Mouse (Mus musculus) embryonic facial prominence, embryonic 10.5 days (tissue): ENCODE measurements around the gene Gpbp1. TPM values are rescaled to one million over a fixed set of nuclear protein-coding genes. Genes with fewer than 3 reads are reported as not detected.

Experiments
- DNase-seq: peaks from one replicate; pipeline ENCODE4 v3.0.0-alpha.2; 2017; ENCODE audit warnings: low spot score
- H3K27ac ChIP-seq: fragments of 300-500 bp; sonication (generic); replicated peaks from 2 replicates; pipeline ENCODE4 v1.5.1; 2016; ENCODE audit warnings: mild to moderate bottlenecking
- H3K27me3 ChIP-seq: fragments of 300-500 bp; sonication (generic); replicated peaks from 2 replicates; pipeline ENCODE4 v1.6.1; 2016; ENCODE audit warnings: low read depth, mild to moderate bottlenecking; ENCODE audit not compliant: poor library complexity, severe bottlenecking
- H3K36me3 ChIP-seq: fragments of 300-500 bp; sonication (generic); replicated peaks from 2 replicates; pipeline ENCODE4 v1.6.1; 2016; ENCODE audit warnings: mild to moderate bottlenecking, moderate library complexity
- H3K4me1 ChIP-seq: fragments of 300-500 bp; sonication (generic); 2 replicates; pipeline ENCODE4 v1.6.1; 2016
- H3K4me3 ChIP-seq: fragments of 300-500 bp; sonication (generic); 2 replicates; pipeline ENCODE4 v1.5.1; 2016; ENCODE audit warnings: mild to moderate bottlenecking, moderate library complexity
- H3K9me3 ChIP-seq: fragments of 300-500 bp; sonication (generic); 2 replicates; pipeline ENCODE4 v1.6.1; 2016; ENCODE audit warnings: mild to moderate bottlenecking
- WGBS: fragments of 180-500 bp; shearing (Covaris S2); methylation state at CpG from one replicate; pipeline ENCODE4 v1.1.7; 2016; 5-methylcytosine and 5-hydroxymethylcytosine counted together
- polyA plus RNA-seq: library from polyadenylated mRNA; unstranded; fragments of >200 nt; fragmentation: Nextera tagmentation; extraction: Ambion mirVana; gene quantifications from 2 replicates; pipeline ENCODE4 v1.2.1, GENCODE M21; 2016

Gene Gpbp1
- 95.6 and 101 TPM in 2 replicates for polyA plus RNA-seq

- peak within 1 kb of the TSS; percentile 95 for H3K4me3 ChIP-seq
- peaks cover 30% of the 10 kb centered on the region for H3K27me3 ChIP-seq
- peaks cover 32% of the 10 kb centered on the region for H3K4me1 ChIP-seq
- DNase-seq: peak; percentile 100
- peak within 1 kb of the TSS; percentile 99 for H3K27ac ChIP-seq
- no peaks in the 10 kb centered on the region for H3K9me3 ChIP-seq
- H3K36me3 ChIP-seq: 0 out of 2 replicates have a peak, but pooled peaks cover 2% of the 10 kb centered on the region
- under 1% methylated on average over 105 of the region's 109 CpGs for WGBS
These were observed at the start of gene Gpbp1 for GRCm38 (mm10) chr13:111489802-111490723. Gene Gpbp1, minus strand, starts transcription at chr13:111490111.

- no peak for DNase-seq
- WGBS: 84% methylated on average over 9 of the region's 9 CpGs
- H3K36me3 ChIP-seq: no peaks in the 10 kb centered on the region
- H3K9me3 ChIP-seq: no peaks in the 10 kb centered on the region
- no peak overlapping the region for H3K27ac ChIP-seq
- no peaks in the 10 kb centered on the region for H3K4me1 ChIP-seq
- H3K27me3 ChIP-seq: no peaks in the 10 kb centered on the region
- no peak overlapping the region for H3K4me3 ChIP-seq
These were observed 47.8 kb upstream of the Gpbp1 start for GRCm38 (mm10) chr13:111537718-111538117.

- 86% methylated on average over 6 of the region's 6 CpGs for WGBS
- Histone ChIP-seq H3K27ac (no peak overlapping the region), H3K36me3 (no peaks in the 10 kb centered on the region), H3K9me3 (no peaks in the 10 kb centered on the region), H3K27me3 (no peaks in the 10 kb centered on the region), H3K4me1 (no peaks in the 10 kb centered on the region), H3K4me3 (no peak overlapping the region)
- no peak for DNase-seq
These were observed 46.4 kb upstream of the Gpbp1 start for GRCm38 (mm10) chr13:111536207-111536887.

GRCm38 (mm10) chr13:111534131-111534530, 44.2 kb upstream of the Gpbp1 start:
- H3K4me3 ChIP-seq: no peak overlapping the region
- DNase-seq: peak; percentile 19
- 69% methylated on average over 6 of the region's 6 CpGs for WGBS
- H3K4me1 ChIP-seq: no peaks in the 10 kb centered on the region
- H3K27me3 ChIP-seq: no peaks in the 10 kb centered on the region
- no peaks in the 10 kb centered on the region for H3K9me3 ChIP-seq
- no peaks in the 10 kb centered on the region for H3K36me3 ChIP-seq
- H3K27ac ChIP-seq: no peak overlapping the region

GRCm38 (mm10) chr13:111532178-111532948, 42.5 kb upstream of the Gpbp1 start:
- 89% methylated on average over 16 of the region's 16 CpGs for WGBS
- H3K9me3 ChIP-seq: no peaks in the 10 kb centered on the region
- H3K27me3 ChIP-seq: no peaks in the 10 kb centered on the region

GRCm38 (mm10) chr13:111531701-111532100, 41.8 kb upstream of the Gpbp1 start:
- Histone ChIP-seq H3K27me3 (no peaks in the 10 kb centered on the region), H3K36me3 (no peaks in the 10 kb centered on the region), H3K4me1 (no peaks in the 10 kb centered on the region), H3K9me3 (no peaks in the 10 kb centered on the region), H3K27ac (no peak overlapping the region), H3K4me3 (no peak overlapping the region)
- no peak for DNase-seq
- 89% methylated on average over 1 of the region's 1 CpGs for WGBS

More at GRCm38 (mm10) chr13:111532178-111532948, 42.5 kb upstream of the Gpbp1 start:
- no peak overlapping the region for H3K4me3 ChIP-seq
- no peak for DNase-seq
- H3K36me3 ChIP-seq: no peaks in the 10 kb centered on the region
- no peak overlapping the region for H3K27ac ChIP-seq
- H3K4me1 ChIP-seq: no peaks in the 10 kb centered on the region

- Histone ChIP-seq H3K4me3 (no peak overlapping the region), H3K27me3 (no peaks in the 10 kb centered on the region), H3K9me3 (no peaks in the 10 kb centered on the region), H3K4me1 (no peaks in the 10 kb centered on the region), H3K36me3 (no peaks in the 10 kb centered on the region), H3K27ac (no peak overlapping the region)
- no peak for DNase-seq
- WGBS: 88% methylated on average over 2 of the region's 2 CpGs
These were observed 34.4 kb upstream of the Gpbp1 start for GRCm38 (mm10) chr13:111524277-111524676.

GRCm38 (mm10) chr13:111522336-111522735, 32.4 kb upstream of the Gpbp1 start:
- no peak for DNase-seq
- 73% methylated on average over 9 of the region's 9 CpGs for WGBS

GRCm38 (mm10) chr13:111520456-111520855, 30.5 kb upstream of the Gpbp1 start:
- Histone ChIP-seq H3K27ac (no peak overlapping the region), H3K9me3 (no peaks in the 10 kb centered on the region), H3K4me1 (no peaks in the 10 kb centered on the region), H3K4me3 (no peak overlapping the region), H3K36me3 (no peaks in the 10 kb centered on the region), H3K27me3 (no peaks in the 10 kb centered on the region)
- 78% methylated on average over 4 of the region's 4 CpGs for WGBS
- DNase-seq: no peak

More at GRCm38 (mm10) chr13:111522336-111522735, 32.4 kb upstream of the Gpbp1 start:
- Histone ChIP-seq H3K36me3 (no peaks in the 10 kb centered on the region), H3K27ac (no peak overlapping the region), H3K4me3 (no peak overlapping the region), H3K9me3 (no peaks in the 10 kb centered on the region), H3K27me3 (no peaks in the 10 kb centered on the region), H3K4me1 (no peaks in the 10 kb centered on the region)

GRCm38 (mm10) chr13:111518332-111518731, 28.4 kb upstream of the Gpbp1 start:
- no peak for DNase-seq
- Histone ChIP-seq H3K4me1 (no peaks in the 10 kb centered on the region), H3K27ac (no peak overlapping the region), H3K4me3 (no peak overlapping the region), H3K36me3 (no peaks in the 10 kb centered on the region), H3K9me3 (no peaks in the 10 kb centered on the region), H3K27me3 (no peaks in the 10 kb centered on the region)
- WGBS: 75% methylated on average over 5 of the region's 5 CpGs

GRCm38 (mm10) chr13:111516385-111517150, 26.7 kb upstream of the Gpbp1 start:
- no peak overlapping the region for H3K27ac ChIP-seq
- no peaks in the 10 kb centered on the region for H3K27me3 ChIP-seq
- no peak for DNase-seq
- no peak overlapping the region for H3K4me3 ChIP-seq
- no peaks in the 10 kb centered on the region for H3K36me3 ChIP-seq
- H3K9me3 ChIP-seq: no peaks in the 10 kb centered on the region
- H3K4me1 ChIP-seq: no peaks in the 10 kb centered on the region
- 86% methylated on average over 7 of the region's 7 CpGs for WGBS
